Mouse (Mus musculus): Measurements from ENCODE around the gene Tmem175.

- no peak for TF ChIP-seq CTCF (IDR thresholded peaks at IDR 0.05)
- no peak for TF ChIP-seq POLR2A (IDR thresholded peaks at IDR 0.05; ENCODE audit: insufficient read depth, low read depth, low read length)
- no peak for TF ChIP-seq EP300 (IDR thresholded peaks at IDR 0.05; ENCODE audit: insufficient read depth, low read depth, low read length)
Measured at GRCm38 (mm10) chr5:108650341-108650740, 20.8 kb downstream of the Tmem175 start.

All from heart, adult 2 months (tissue).